Mouse (Mus musculus) B cell, adult 62 days (primary cell): Measurements from ENCODE around the gene Shisal2b. TPM values are rescaled to one million over a fixed set of nuclear protein-coding genes. Genes with fewer than 3 reads are reported as not detected.

ENCODE experiments used
- total RNA-seq: library from RNA; stranded (reverse); gene quantifications from 4 replicates; pipeline ENCODE4 v1.2.4, GENCODE M21; 2023

The Shisal2b gene
- total RNA-seq: not detected in 4 replicates

DNA sequence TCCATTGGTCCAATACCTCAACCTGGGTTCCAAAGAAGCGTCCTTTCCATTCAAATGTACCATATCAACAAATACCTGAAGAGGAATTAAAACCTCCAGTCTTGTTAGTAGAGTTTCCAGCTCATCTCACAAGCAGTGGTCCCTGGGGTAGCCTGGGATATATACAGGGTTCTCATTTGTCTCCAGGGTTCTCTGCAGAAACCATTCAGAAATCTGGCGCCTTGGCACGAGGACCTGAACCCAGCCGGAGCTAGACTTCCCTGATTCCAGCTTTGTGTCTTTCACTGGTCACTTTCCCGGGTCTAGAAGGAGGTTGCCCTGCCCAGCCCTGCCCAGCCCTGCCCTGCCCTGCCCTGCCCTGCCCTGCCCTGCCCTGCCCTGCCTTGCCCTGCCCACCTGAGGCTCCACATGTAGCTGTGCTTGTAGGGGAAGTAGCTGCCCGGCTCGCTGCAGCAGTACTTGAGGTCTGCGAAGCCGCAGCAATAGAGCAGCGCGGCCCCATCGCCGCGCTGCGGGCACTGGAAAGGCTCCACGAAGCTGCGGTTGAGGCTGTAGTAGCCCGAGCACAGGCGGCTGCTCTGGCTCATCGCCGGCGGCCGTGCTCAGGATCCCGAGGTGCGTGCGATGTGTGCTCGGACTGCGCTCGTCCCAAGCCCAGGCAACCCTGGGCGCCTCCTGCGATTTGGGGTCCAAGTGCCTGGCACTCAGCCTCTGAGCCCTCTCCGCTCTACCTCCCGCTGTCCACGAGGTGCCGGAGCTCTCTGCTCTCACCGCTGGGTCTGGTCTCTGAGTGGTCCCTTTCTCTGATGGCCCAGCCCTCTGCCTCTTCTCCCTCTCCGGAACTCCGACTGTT is at the start of gene Shisal2b:
Gene Shisal2b, minus strand, starts transcription at position 767 of the 853 bp plus-strand sequence.

DNA sequence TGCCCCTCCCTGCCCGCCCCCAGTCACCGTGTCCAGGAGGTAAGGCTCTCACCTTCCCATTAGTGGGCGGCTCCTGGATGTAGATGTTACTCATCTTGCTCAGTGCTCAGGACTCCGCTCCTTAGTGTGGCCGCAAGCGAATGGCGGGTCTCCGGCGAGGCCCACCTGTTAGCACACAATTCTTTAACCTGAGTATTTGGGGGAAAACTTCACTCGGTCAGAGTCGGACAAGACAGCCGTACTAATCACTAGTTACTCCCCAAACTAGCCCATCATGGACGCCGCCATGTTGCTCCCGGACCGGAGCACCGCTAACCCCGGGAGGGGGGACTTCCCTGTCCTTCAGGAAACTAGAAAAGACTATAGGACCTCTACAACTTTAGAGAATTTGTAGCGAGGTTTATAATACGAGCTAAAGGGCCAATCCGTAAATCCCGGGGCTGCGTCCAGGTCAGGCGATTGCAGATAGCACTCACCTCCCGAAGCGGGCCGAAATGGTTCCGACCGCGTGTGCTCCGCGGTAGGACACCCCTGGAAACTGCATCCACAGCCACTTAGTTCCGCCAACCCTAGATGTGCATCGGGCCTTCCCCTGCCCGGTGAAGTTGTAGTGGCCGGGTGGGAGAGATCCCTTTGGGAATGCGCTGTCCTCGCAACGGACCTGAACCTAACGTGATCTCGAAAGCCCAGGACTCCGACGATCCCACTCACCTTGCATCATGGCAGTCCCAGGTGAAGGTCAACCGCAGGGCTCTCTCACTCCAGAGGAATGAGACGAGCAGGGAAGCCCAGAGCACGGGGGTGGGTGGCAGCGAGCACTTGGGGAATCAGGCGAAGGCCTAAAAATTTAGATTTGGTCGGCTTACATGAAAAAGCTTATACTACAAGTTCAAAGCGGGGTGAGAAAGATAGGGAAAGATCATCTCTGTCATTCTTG is 46.8 kb downstream of the Shisal2b start, which contains the start of gene Cwc27:
Gene Cwc27, minus strand, starts transcription at position 508 of the 937 bp plus-strand sequence.

Other genes starting within 250 kb of the Shisal2b start
- gene Srek1ip1, start 71.4 kb downstream of the Shisal2b start, total RNA-seq: 9.1 to 14.7 TPM (median 12.4 TPM) in 4 replicates
- 23.5 to 30.8 TPM (median 26.9 TPM) in 4 replicates for gene Cwc27, start 46.8 kb downstream of the Shisal2b start, total RNA-seq
- gene Rgs7bp, start 191.0 kb upstream of the Shisal2b start, total RNA-seq: 0.12 TPM in 1 of 4 replicates, not detected in the others
- gene 4933425L06Rik, start 218.2 kb upstream of the Shisal2b start, total RNA-seq: not detected in 4 replicates